Mouse (Mus musculus): ENCODE measurements around the gene Uck2.

The Uck2 gene

DNA sequence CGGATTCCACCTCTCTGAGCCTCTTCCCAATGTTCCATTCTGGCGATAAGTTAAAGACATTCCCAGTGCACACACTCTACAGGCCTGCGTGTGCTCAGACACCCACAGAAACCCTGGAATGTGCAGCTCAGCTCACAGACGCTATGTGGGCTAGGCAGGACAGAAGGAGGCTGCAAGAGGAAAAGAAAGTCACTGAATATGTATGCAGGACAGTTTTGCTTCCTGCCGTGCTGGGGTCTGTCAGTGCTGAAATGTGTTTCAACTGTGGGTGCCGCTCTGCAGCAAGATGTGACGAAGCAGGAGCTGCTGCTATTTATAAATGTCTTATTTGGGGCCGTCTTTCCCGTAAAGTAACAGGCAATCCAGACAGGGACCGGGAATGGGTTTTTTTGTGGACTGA is 25.4 kb downstream of the Uck2 start:
- DNase-seq (ENCODE audit: extremely low read depth, low read depth): no peak

DNA sequence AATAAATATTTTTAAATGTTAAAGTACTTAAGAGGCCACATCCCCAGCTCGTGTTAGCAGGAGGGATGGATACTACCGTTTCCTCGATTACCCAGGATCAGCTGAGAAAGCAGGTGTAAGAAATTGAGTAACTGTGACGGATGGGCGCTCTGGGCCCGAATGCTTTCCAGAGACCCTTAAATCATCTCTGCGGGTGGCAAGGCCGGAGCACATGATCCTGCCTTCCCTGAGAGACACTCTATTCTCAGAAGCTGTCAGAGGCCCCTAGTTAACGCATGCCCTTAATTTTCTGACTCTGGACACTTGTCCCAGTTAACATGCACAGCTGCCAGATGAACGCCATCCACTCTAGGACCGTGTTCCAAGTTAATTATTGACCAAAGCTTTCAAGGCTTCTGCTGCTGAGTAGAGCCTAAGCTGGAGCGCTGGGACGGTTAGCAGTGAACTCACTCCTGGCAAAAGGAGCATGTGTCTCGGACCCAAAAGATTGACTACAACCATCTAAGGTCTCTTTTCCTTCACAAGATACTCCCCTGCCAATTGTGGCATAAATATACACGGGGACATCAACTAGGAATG is 28.3 kb downstream of the Uck2 start:
- no peak for DNase-seq (ENCODE audit: extremely low read depth, low read depth)

DNA sequence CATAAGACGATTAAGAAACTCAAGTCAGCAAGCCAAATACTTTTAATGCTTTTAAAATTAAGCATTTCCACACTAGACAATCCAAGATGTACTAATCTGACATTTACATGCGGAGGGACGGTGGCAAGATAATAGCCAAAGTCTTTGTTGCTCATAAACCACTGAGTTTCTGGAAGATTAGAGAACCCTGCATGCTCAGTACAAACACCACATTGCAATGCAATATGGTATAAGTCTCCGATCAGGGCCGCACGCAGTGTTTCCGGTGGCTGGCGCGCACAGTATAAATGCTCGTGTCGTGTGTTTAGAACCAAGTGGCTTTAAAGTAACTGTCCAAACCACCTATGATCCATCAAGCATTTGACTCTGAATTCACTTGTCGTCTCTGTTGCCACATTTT is 31.5 kb downstream of the Uck2 start:
- DNase-seq (ENCODE audit: extremely low read depth, low read depth): no peak

DNA sequence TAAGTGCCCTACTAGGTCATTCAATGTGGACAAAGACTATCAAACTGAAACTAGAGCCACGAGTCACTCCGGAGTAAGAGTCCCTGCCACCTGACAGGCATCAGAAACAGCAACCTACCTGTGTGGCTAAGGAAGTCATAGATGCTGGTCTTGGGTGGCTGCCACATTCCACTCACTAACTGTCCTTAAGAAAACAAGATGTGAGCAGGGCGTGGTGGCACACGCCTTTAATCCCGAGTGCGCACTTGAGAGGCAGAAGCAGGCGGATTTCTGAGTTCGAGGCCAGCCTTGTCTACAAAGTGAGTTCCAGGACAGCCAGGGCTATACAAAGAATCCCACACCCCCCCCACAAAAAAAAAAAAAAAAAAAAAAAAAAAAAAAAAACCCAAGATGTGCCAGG is 35.2 kb downstream of the Uck2 start:
- DNase-seq (ENCODE audit: extremely low read depth, low read depth): no peak

DNA sequence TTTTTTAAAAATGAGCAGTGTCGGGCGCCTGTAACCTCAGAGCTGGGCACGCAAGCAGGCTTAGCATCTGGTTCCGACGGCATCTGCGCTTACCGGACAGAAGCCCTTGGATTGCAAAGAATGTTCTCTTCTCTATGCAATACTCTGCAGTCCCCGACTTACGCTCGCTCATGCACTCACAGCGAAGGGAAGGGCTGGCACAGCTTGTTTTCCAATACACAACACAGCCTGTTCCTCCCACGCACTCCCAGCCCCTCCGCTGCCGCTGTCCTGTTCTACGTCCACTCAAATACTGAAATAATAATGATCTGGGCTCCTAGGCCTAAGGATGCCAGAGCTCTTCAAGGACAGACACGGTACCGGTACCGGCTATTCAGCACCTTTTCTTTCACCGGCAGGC is 35.9 kb downstream of the Uck2 start:
- no peak for DNase-seq (ENCODE audit: extremely low read depth, low read depth)

DNA sequence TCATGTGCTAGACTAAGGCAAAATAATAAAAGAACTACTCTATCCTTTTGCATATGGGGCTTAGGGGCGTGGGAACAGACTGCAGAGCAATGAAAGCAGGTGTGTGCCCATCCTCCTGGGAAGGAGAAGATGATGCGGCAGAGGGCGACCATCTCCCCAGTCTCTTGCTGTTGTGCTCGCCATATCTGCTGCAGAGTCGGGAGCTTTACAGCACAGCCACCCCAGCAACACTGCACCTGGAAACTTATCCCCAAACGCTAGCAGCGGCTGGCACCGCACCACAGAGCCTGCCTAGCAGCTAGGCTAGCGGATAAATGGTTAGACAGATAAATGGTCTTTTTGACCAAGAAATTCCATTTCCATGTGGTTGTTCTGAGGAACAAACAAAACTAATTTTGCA is 37.2 kb downstream of the Uck2 start:
- DNase-seq (ENCODE audit: extremely low read depth, low read depth): no peak

DNA sequence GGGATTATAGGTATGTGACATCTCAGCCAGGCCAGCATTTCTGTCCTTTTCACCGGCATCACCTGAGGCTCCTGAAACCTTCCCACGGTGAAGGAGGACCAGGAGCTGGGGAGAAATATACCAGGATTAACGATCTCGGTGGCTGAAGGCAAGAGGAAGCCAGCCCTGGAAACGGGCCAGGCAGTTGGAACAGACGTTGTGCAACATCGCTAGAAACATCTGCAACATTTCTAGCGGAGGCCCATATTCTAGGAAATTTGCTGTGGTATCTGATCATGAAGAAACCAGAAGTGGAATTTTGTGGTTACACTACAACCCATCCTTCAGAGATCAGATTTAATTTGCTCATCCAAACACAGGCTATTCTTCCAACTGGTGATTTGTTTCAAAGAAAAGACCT is 38.1 kb downstream of the Uck2 start:
- DNase-seq (ENCODE audit: extremely low read depth, low read depth): peak; percentile 71

DNA sequence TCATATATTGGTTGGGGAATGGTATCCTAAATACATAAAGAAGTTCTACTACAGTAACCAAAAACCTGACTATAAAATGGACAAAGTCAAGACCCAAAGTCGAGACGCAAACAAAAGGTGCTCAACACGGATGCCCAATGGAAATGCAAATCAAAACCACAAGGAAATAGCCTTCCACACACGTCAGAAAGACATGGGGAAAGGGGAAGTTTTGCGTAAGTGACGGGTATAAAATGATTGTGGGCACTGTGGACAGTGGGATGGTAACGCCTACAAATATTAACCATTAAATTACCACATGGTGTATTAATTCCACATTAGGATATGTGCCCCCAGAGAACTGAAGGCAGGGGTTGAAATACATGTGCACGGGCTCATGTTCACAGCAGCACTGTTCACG is 38.8 kb downstream of the Uck2 start:
- no peak for DNase-seq (ENCODE audit: extremely low read depth, low read depth)

DNA sequence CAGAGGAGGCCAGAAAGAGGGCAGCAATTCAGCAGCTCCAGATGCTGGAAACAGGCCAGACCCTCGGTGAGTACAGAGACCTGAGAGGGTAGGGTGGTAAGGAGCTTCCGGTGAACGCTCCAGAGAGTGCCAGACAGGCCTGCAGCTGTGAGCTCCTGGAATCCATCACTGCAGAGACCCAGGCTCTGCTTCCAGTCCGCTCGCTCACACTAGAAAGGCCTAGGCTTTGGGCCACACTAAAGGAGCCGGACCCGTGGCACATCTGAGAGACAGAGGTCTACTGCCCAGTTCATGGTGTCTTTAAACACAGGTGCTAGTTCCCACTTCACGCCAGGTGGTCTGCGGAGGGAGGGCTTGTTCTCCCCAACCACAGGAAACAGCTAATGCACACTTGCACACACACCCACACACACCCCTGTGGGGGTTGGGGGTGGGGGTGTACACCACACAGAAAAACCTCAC is 39.9 kb downstream of the Uck2 start:
- DNase-seq (ENCODE audit: extremely low read depth, low read depth): no peak

DNA sequence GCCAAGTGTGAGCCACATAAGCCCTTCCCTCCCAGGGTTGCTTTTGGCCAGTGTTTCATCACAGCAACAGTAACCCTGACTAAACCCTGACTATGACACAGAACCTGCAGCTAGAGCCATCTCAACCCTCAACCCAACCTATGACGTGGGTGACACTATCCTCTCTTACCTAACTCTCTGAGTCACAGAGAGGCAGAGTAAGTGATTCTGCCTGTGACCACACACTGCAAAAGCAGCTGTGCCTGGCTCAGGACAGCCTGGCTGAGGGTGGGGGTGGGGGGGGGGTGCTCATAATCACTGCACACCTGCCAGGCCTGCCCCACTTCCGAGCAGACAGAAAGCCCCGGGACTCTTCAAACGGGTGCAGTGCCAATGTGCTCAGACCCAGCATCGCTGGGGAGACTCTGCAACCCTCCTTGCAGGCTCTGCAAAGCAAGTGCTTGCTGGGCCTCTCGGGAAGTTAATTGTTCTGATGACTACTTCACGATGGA is 42.9 kb downstream of the Uck2 start:
- DNase-seq (ENCODE audit: extremely low read depth, low read depth): no peak

DNA sequence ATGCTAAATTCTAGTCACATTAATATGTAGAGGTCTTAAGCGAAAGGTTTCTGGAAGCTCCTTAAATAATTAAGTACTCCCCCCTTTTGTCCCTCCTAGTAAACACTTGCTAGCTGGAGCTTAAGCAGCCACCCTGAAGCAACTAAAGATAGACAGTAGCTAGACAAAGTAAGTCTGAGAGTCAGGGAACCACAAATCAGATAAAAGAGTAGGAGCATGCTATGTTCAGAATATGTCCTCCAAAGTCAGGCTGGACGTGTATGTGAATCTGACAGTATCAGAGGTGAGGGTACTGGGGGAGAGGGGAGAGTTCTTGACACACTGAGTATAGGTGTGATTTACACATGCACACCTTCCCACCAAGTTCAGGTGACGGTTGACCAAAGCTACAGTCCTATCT is 43.6 kb downstream of the Uck2 start:
- DNase-seq (ENCODE audit: extremely low read depth, low read depth): no peak

DNA sequence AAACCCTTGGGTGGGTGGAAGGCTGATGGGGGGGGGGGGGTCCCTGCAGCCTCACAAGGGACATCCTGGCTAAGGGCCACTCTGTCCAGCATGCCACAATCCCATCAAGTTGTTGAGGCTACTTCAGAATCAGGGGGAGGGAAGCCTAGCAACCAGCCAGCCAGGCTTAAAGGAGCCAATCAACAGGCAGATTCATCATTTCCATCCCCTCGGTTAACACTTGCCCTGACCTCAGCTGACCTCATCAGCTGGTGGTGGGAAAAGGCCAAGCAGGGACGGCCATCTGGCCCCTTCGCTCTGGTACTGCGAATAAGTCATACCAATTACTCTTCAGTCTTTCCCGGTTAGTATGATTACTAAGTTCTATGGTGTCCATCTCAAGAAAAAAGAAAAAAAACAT is 44.8 kb downstream of the Uck2 start:
- DNase-seq (ENCODE audit: extremely low read depth, low read depth): no peak

DNA sequence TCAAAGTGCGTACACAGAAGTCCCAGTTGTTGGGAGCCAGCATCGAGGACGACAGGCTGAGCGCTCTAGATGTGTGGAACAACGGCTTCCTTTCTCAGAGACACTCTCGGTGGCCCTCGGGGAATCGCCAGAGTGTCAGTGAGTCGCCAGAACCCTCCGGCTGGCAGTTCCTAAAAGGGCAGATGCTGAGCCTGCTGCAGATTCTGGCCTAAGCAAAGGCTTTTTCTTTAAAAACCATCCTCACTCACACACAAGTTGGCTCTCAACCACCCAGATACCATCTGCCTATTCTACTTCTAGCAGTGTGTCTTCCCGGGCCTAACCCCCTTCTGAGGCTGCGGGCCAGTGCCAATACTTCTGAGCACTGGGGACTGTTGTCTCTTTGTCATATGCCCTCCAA is 45.2 kb downstream of the Uck2 start:
- DNase-seq (ENCODE audit: extremely low read depth, low read depth): no peak

DNA sequence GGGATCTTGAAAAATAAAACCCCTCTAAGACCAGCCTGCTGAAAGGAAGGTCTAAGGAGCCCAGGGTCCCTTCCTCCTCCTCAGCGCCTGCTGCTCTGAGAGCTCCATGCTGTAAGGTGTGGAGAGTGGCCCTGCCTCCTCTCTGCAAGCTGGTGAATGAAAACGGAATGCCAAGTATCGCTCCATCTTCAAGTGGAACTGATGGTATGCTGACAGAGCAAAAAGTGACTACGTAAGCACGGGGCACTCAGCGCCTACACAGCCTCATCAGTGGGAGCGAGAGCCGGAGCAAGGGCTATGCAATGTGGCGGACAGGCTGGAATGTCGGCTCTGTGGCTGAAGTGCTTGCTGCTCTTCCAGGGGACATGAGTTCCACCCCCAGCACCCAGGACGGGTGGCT is 47.3 kb downstream of the Uck2 start:
- DNase-seq (ENCODE audit: extremely low read depth, low read depth): no peak

DNA sequence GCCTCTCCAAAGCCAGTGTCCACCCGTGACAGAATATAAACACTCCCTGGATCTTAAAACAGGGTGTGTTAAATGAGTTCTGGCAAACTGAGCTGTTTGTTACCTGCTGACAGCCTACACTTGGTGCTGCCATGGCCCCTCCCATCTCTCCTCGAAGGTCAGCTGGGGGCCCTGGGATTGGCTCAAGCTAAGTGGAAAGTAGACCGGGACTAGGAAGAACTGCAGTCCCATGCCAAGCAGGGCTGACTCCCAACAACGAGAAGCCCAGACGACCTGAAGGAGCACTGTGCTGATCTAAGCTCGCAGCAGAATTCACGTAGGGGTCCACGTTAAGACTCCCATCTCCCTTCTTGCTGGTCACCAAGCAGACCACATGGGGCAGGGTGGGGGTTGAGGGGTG is 48.3 kb downstream of the Uck2 start:
- DNase-seq (ENCODE audit: extremely low read depth, low read depth): no peak

DNA sequence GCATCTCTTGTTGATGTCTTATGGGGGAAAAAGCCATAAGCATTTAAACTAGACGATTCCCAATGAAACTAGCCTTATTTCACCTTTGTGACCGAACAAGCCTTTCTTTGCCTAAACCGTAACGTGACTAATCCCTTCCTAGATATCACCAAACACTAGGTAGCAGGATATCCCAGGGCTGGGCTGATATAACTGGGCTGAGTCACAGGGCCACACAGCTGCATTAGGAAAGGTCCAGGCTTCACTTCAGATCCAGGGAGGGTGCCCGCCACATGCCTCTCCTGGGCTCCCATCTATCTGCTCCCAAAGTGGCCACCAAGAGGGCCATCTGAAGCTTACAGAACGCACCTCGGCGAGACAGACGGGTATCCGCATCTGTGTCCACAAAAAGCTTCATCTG is 50.8 kb downstream of the Uck2 start:
- no peak for DNase-seq (ENCODE audit: extremely low read depth, low read depth)

DNA sequence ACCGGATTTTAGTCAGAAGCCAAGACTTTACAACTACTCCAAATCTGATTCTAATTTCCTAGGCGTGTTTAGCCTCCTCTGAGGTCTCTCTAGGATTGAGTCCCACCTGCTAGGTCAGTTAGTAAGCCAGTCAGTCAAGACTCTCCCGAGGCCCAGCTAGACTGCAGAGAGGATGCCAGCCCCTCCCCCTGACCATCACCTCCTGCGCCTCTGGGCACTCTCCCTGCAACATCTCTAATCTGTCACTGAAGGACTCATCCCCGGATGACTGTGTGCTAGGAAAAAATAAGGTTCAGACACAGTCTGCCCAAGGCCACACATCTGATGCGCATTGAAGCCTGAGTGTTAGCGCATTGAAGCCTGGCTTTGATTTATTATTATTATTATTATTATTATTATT is 52.2 kb downstream of the Uck2 start:
- no peak for DNase-seq (ENCODE audit: extremely low read depth, low read depth)

DNA sequence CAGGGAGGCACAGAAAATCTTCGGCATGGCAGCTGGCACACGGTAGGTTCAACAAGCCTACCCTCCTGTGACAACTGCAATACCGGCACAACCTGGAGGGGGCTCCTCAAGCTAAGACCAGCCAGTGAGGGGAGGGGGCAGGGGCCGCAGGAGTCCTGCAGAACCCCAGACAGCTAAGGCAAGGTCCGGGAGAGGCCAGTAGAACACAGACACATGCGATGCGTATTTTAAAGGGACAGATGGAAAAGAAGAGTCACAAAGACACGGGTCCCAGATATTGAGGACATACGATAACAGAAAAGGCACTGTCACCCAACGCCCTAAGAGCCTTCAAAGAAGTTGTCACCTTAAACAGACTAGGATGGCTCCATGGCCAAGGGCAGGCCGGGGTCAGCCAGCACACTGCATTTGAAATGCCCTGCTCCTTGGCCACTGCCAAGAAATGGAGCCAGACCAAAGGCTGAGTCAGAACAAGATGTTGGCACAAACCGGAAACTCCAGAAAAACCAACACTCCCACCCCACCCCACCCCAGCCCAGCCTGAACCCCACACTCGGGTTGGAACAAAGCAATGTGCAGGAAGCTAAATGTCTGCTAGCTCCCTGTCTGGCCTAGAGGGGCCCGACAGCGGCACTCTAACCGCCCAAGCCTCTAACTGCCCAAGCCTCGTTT is 53.4 kb downstream of the Uck2 start:
- DNase-seq (ENCODE audit: extremely low read depth, low read depth): no peak

DNA sequence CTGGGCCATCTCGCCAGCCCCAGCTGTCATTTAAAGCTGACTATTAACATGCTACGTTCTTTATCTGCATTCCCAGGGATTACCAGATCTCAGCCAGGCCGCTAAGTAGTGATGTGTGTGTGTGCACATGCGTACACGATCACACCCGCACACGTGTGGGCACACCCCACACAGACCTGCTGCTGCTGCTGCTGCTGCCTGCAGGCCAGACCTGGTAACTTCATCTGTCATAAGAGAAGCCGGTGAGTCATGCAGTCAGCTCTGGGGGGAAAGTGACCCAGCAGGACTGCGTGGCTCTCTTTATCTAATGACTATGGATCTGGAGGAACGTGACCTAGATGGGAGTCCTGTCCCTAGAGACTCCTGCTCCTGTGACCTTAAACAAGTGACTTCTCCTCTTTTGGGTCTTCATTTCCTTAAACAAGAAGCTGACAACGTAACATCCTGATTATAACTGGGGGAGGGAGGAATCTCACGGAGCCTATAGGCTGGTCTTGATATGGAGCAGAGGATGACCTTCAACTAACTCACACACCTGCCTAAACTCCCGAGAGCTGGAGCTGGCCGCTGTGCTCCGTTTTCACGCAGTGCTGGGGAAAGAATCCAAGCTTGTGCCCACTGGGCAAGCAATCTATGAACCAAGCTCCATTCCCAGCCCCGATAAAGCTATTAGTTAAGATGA is 54.0 kb downstream of the Uck2 start:
- DNase-seq (ENCODE audit: extremely low read depth, low read depth): no peak

DNA sequence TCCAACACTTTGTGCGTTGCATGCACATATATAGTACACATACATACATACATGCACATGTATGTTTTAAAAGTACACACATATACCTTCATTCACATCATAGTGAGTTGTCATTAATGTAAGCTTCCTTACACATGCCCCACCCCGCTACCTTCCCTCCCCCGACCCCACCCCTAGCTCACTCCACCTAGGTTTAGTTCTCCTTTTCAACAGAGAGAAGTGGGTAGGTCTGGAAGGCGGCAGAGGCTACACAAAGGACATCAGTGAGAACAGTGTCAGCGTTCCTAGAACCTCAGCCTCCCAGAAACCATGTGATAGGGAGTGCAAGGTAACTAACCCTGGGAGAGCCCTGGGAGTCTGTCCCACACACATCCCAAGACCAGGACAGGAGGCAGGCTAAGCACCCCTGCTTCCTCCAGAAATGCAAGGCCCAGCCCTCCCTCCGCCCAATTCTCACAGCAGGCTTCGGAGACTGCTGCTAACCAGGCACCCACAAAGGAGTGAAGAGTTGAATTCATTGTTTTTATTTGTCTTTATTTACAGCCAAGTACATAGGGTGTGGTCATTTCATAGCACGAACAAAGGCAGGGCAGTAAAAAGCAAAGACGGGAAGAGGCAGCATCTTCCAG is 62.6 kb downstream of the Uck2 start:
- peak; percentile 39 for DNase-seq (ENCODE audit: extremely low read depth, low read depth)

DNA sequence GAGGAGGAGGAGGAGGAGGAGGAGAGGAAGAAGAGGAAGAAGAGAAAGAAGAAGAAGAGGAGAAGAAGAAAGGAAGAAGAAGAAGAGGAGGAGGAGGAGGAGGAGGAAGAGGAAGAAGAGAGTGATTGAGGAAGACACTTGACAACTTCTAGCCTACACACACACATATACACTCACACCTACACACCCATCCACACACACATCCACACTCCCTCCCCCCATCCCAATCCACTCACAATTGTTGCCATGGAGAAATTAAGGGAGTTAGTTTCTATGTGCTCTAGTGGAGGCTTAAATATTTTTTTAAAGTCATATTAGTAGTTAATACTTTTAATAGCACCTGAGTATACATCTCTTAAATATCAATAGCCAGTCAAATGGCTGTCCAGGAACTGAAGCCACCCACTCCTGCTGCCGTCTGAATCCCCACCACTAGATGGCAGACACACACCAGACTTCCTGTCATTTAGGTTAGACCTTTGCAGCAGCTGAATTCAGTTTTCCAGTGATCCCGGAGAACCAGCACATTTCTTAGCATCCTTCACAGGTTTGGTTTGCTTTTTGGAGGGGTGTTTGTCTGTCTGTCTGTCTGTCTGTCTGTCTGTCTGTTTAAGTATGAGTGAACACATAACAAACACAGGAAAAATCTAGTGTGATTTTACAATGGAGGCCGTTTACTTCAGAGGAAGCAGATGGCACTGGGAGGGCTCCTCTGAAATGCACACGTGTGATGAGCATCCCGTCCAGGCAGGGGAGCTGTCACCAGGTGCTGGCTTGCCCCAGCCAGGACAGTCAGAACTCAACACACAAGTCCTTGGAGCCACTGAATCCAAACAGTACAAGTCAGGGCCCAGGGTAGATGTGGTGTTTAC is 64.6 kb downstream of the Uck2 start:
- DNase-seq (ENCODE audit: extremely low read depth, low read depth): peak; percentile 47
